Mouse (Mus musculus): ENCODE results near the gene Yeats2.
A peak's percentile ranks its signal among the peaks of the same experiment; 100 is the strongest.

Gene Yeats2

GRCm38 (mm10) chr16:20227504-20227903, 86.6 kb downstream of the Yeats2 start:
- no peak for DNase-seq (ENCODE audit: low read depth, low spot score)

DNA sequence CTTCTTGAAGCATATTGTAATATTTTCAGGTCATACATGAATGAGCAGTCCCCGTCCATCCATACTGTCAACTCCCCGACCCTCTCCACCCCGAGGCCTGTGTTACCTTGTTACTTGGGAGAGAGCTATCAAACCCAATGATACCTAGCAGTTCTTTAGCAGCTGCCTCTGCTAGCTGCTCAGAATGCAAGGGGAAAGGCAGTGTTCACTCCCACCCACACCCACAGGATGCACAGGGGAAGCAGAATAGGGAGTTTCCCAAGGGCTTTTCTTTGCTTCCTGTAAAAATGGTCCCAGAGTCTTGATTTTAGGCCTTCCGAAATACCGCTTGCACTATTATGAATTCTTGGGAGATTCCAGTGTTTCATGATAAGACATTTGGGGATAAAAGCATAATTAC, 87.3 kb downstream of the Yeats2 start:
- Histone ChIP-seq H3K36me3 (ENCODE audit: control insufficient read depth, insufficient read depth, low read length, poor library complexity, severe bottlenecking) (peaks cover 9% of the 10 kb centered on the region; the same call in 1 of the 2 replicates), H3K27me3 (ENCODE audit: control insufficient read depth, insufficient read depth, low read length, poor library complexity, severe bottlenecking) (no peaks in the 10 kb centered on the region)
- DNase-seq (ENCODE audit: low read depth, low spot score) = no peak

More at GRCm38 (mm10) chr16:20227504-20227903, 86.6 kb downstream of the Yeats2 start:
- no peaks in the 10 kb centered on the region for H3K27me3 ChIP-seq (ENCODE audit: control insufficient read depth, insufficient read depth, low read length, poor library complexity, severe bottlenecking)
- peaks cover 9% of the 10 kb centered on the region; the same call in 1 of the 2 replicates for H3K36me3 ChIP-seq (ENCODE audit: control insufficient read depth, insufficient read depth, low read length, poor library complexity, severe bottlenecking)

- no peaks in the 10 kb centered on the region for H3K27me3 ChIP-seq (ENCODE audit: control insufficient read depth, insufficient read depth, low read length, poor library complexity, severe bottlenecking)
- peaks cover 7% of the 10 kb centered on the region; the same call in 1 of the 2 replicates for H3K36me3 ChIP-seq (ENCODE audit: control insufficient read depth, insufficient read depth, low read length, poor library complexity, severe bottlenecking)
- no peak for DNase-seq (ENCODE audit: low read depth, low spot score)
Measured at GRCm38 (mm10) chr16:20234406-20234805, 93.5 kb downstream of the Yeats2 start.

GRCm38 (mm10) chr16:20237426-20237825, 96.6 kb downstream of the Yeats2 start:
- DNase-seq (ENCODE audit: low read depth, low spot score) = no peak
- H3K27me3 ChIP-seq (ENCODE audit: control insufficient read depth, insufficient read depth, low read length, poor library complexity, severe bottlenecking) = no peaks in the 10 kb centered on the region
- no peaks in the 10 kb centered on the region for H3K36me3 ChIP-seq (ENCODE audit: control insufficient read depth, insufficient read depth, low read length, poor library complexity, severe bottlenecking)

DNA sequence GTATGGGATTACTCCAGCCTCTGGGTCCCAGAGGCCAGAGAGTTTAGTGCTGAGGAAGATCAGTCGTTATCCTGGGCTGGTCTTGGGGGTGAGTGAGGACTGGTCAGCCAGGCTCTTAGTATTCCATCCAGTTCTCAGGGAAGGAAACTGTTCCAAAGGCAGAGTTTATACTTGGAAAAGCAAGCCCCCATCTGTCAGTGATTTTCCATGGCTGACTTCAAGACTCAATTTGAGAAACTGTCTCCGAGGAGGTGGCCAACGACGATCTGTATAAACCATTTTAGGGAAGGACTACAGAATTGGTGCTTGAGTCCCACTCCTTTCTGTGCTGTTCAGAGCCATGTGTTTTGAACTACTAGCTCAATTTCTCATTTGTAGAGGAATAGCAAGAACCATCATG, 97.8 kb downstream of the Yeats2 start:
- DNase-seq (ENCODE audit: low read depth, low spot score) = no peak
- Histone ChIP-seq H3K36me3 (ENCODE audit: control insufficient read depth, insufficient read depth, low read length, poor library complexity, severe bottlenecking) (no peaks in the 10 kb centered on the region), H3K27me3 (ENCODE audit: control insufficient read depth, insufficient read depth, low read length, poor library complexity, severe bottlenecking) (no peaks in the 10 kb centered on the region)

GRCm38 (mm10) chr16:20240468-20241414, 99.9 kb downstream of the Yeats2 start, which contains the start of gene Map6d1:
Gene Map6d1, minus strand, starts transcription at chr16:20241358.
- H3K27me3 ChIP-seq (ENCODE audit: control insufficient read depth, insufficient read depth, low read length, poor library complexity, severe bottlenecking) = no peaks in the 10 kb centered on the region
- no peaks in the 10 kb centered on the region for H3K36me3 ChIP-seq (ENCODE audit: control insufficient read depth, insufficient read depth, low read length, poor library complexity, severe bottlenecking)
- peak; percentile 7 for DNase-seq (ENCODE audit: low read depth, low spot score)

DNA sequence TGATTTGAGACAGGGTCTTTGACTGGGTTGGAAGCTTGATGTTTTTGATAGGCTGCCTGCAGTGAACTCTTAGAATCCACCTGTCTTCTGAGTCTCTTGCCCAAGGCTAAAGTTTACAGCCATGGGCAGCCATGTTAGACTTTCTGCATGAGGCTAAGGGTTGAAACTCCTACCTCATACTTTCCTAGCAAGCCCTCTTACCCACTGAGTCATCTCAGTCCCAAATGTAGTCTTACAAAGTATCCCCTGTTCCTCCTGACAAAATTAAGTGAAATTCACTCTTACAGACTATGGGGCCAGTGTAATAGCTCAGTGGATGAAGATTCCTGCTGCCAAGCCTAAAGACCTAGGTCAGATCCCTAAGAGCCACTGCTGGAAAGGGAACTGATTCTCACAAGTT, 106.2 kb downstream of the Yeats2 start:
- DNase-seq (ENCODE audit: low read depth, low spot score) = no peak
- Histone ChIP-seq H3K27me3 (ENCODE audit: control insufficient read depth, insufficient read depth, low read length, poor library complexity, severe bottlenecking) (no peaks in the 10 kb centered on the region), H3K36me3 (ENCODE audit: control insufficient read depth, insufficient read depth, low read length, poor library complexity, severe bottlenecking) (no peaks in the 10 kb centered on the region)

DNA sequence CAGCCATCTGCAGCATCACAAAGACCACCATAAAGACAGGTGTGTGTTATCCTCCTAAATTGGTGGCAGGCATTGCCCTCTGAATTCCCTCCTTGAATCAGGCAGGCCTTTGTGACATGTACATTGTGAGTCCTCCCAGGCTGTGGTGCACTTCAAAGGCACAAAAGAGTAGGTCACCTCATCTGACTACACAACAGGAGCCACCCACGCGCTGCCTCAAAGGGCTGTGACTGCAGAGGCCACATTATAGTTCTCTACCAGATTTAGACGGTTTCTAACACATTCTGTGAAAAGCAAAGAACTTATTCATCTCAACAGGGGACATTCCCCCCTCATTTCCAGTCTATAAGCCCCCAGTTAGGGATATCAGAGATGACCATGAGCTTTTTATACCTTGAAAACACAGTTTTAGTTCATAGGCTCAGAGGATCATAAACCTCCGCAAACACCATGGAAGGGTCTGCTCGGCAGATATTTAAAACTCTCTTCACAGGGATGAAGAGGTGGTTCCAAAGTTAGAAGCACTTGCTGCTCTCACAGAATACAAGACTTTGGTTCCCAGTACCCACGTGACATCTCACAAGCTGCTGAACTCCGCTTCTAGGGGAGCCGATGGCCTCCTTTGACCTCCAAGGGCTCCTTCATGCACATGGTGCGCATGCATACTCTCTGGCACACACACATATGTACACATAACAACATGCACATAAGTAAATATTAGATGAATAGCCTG, 107.7 kb downstream of the Yeats2 start:
- no peak for DNase-seq (ENCODE audit: low read depth, low spot score)
- no peaks in the 10 kb centered on the region for H3K36me3 ChIP-seq (ENCODE audit: control insufficient read depth, insufficient read depth, low read length, poor library complexity, severe bottlenecking)
- no peaks in the 10 kb centered on the region for H3K27me3 ChIP-seq (ENCODE audit: control insufficient read depth, insufficient read depth, low read length, poor library complexity, severe bottlenecking)

DNA sequence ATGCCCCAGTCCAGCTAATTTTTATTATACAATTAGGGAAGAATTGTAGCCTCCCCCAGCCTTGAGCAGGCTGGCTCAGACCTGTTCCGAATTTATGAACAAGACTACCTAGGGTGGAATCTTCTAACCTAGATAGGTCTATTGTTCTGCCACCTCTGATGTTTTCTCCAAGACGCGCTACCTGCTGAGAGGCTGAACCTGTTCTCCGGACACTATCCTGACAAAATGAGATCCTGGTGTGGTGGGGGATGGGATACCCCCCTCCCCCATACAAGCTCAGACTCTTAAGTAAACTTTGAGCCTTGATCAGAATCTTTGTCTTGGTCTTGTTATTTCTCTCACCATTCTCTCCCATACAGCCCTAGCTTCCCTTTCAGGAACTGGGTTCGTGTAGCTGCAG, 117.1 kb downstream of the Yeats2 start:
- H3K27me3 ChIP-seq (ENCODE audit: control insufficient read depth, insufficient read depth, low read length, poor library complexity, severe bottlenecking) = no peaks in the 10 kb centered on the region
- no peaks in the 10 kb centered on the region for H3K36me3 ChIP-seq (ENCODE audit: control insufficient read depth, insufficient read depth, low read length, poor library complexity, severe bottlenecking)
- DNase-seq (ENCODE audit: low read depth, low spot score) = no peak

- no peak for DNase-seq (ENCODE audit: low read depth, low spot score)
- Histone ChIP-seq H3K36me3 (ENCODE audit: control insufficient read depth, insufficient read depth, low read length, poor library complexity, severe bottlenecking) (no peaks in the 10 kb centered on the region), H3K27me3 (ENCODE audit: control insufficient read depth, insufficient read depth, low read length, poor library complexity, severe bottlenecking) (no peaks in the 10 kb centered on the region)
Measured at GRCm38 (mm10) chr16:20265089-20265488, 124.2 kb downstream of the Yeats2 start.

- no peaks in the 10 kb centered on the region for H3K36me3 ChIP-seq (ENCODE audit: control insufficient read depth, insufficient read depth, low read length, poor library complexity, severe bottlenecking)
- no peaks in the 10 kb centered on the region for H3K27me3 ChIP-seq (ENCODE audit: control insufficient read depth, insufficient read depth, low read length, poor library complexity, severe bottlenecking)
- no peak for DNase-seq (ENCODE audit: low read depth, low spot score)
Measured at GRCm38 (mm10) chr16:20271339-20271738, 130.5 kb downstream of the Yeats2 start.

GRCm38 (mm10) chr16:20272994-20273393, 132.1 kb downstream of the Yeats2 start:
- DNase-seq (ENCODE audit: low read depth, low spot score) = no peak
- Histone ChIP-seq H3K36me3 (ENCODE audit: control insufficient read depth, insufficient read depth, low read length, poor library complexity, severe bottlenecking) (no peaks in the 10 kb centered on the region), H3K27me3 (ENCODE audit: control insufficient read depth, insufficient read depth, low read length, poor library complexity, severe bottlenecking) (no peaks in the 10 kb centered on the region)

DNA sequence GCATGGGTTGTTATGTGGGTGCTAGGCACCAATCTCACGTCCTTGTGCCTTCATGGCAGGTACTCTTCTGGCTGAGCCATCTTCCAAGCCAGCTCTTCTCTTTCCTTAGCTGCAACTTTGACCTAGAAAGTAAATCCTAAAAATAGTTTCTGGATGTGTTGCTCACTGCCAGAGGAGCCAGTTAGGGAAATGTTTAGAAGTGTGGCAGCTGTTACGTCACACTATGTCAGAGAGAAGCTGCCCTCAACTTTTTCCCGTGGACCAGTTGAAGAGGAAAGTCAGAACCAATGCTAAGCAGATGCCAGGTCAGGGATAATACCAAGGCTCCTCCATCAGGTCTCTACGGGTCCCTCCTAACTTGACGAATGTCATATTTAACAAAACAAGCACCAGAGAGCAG, 138.5 kb downstream of the Yeats2 start:
- Histone ChIP-seq H3K27me3 (ENCODE audit: control insufficient read depth, insufficient read depth, low read length, poor library complexity, severe bottlenecking) (no peaks in the 10 kb centered on the region), H3K36me3 (ENCODE audit: control insufficient read depth, insufficient read depth, low read length, poor library complexity, severe bottlenecking) (peaks cover 11% of the 10 kb centered on the region)
- no peak for DNase-seq (ENCODE audit: low read depth, low spot score)

DNA sequence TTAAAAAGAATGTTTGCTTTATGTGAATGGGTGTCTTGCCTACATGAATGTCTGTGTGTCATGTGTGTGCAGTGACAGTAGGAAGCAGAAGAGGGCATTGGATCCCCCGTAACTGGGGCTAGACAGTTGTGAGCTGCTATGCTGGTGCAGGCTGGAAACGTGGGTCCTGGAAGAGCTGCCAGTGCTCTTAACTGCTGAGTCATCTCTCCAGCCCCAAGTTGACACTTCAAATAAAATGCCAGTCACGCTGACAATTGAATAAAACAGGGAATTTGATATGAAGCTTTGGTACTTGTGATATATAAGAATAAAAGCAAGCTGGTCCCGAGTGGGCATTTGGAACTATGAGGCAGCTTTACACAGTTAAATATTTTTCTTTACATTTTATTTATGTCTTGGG, 139.4 kb downstream of the Yeats2 start:
- Histone ChIP-seq H3K36me3 (ENCODE audit: control insufficient read depth, insufficient read depth, low read length, poor library complexity, severe bottlenecking) (peaks cover 11% of the 10 kb centered on the region), H3K27me3 (ENCODE audit: control insufficient read depth, insufficient read depth, low read length, poor library complexity, severe bottlenecking) (no peaks in the 10 kb centered on the region)
- no peak for DNase-seq (ENCODE audit: low read depth, low spot score)

Measured in splenic B cell, adult 2 months (primary cell).